Mouse (Mus musculus) small intestine, adult 2 months (tissue): Measurements from ENCODE around the gene Pkmyt1. TPM values are rescaled to one million over a fixed set of nuclear protein-coding genes. Genes with fewer than 3 reads are reported as not detected.
A peak's percentile ranks its signal among the peaks of the same experiment; 100 is the strongest.

ENCODE experiments used
- H3K27ac ChIP-seq: fragments of 200-500 bp; 2 replicates; pipeline ENCODE4 v1.5.1; 2012; ENCODE audit warnings: low read depth, low read length, control low read depth, inconsistent platforms; ENCODE audit not compliant: insufficient read depth
- H3K27me3 ChIP-seq: fragments of 200-500 bp; 2 replicates; pipeline ENCODE4 v1.6.1; 2012; ENCODE audit warnings: mild to moderate bottlenecking, moderate library complexity, low read length, inconsistent platforms; ENCODE audit not compliant: control insufficient read depth, insufficient read depth
- H3K36me3 ChIP-seq: fragments of 200-500 bp; 2 replicates; pipeline ENCODE4 v1.6.1; 2012; ENCODE audit warnings: mild to moderate bottlenecking, low read length, control low read depth, inconsistent platforms; ENCODE audit not compliant: control insufficient read depth, insufficient read depth
- H3K4me1 ChIP-seq: fragments of 200-500 bp; 2 replicates; pipeline ENCODE4 v1.6.1; 2012; ENCODE audit warnings: low read length, inconsistent platforms, mixed read lengths; ENCODE audit not compliant: control insufficient read depth, insufficient read depth, insufficient read length
- H3K4me3 ChIP-seq: fragments of 200-500 bp; 2 replicates; pipeline ENCODE4 v1.5.1; 2012; ENCODE audit warnings: low read depth, mild to moderate bottlenecking, control low read depth, inconsistent platforms, low read length, moderate library complexity
- CTCF ChIP-seq: fragments of 200-500 bp; IDR thresholded peaks from 2 replicates; pipeline ENCODE4 v1.5.1; 2012; ENCODE audit warnings: low read depth, mild to moderate bottlenecking, control low read depth, inconsistent platforms, low read length, moderate library complexity, mixed read lengths; ENCODE audit not compliant: insufficient replicate concordance, insufficient read length; ENCODE audit errors: extremely low read depth
- POLR2A ChIP-seq: fragments of 200-500 bp; IDR thresholded peaks from 2 replicates; pipeline ENCODE4 v1.6.1; 2012; ENCODE audit warnings: low read depth, mild to moderate bottlenecking, control low read depth, inconsistent platforms, low read length, moderate library complexity
- WGBS: fragments of 180-500 bp; shearing (Covaris S2); methylation state at CpG from one replicate; pipeline ENCODE4 v1.1.7; 2018; 5-methylcytosine and 5-hydroxymethylcytosine counted together
- polyA plus RNA-seq: library from polyadenylated mRNA; depleted of rRNA; stranded (reverse); fragments of >200 nt; gene quantifications from 2 replicates; pipeline ENCODE4 v1.2.3, GENCODE M21; 2012

Pkmyt1 gene
- polyA plus RNA-seq, 1 experiment = 42.3 TPM

- no peaks in the 10 kb centered on the region for H3K36me3 ChIP-seq
- H3K4me1 ChIP-seq = peaks cover 5% of the 10 kb centered on the region; the same call in 1 of the 2 replicates
- peaks cover 12% of the 10 kb centered on the region for H3K27me3 ChIP-seq
- TF ChIP-seq POLR2A = no peak; the same call in 1 of the 2 replicates
- TF ChIP-seq CTCF = peak; percentile 63; the same call in 1 of the 2 replicates
- WGBS = under 1% methylated on average over 28 of the region's 28 CpGs
- H3K27ac ChIP-seq = no peak overlapping the region
- H3K4me3 ChIP-seq = peak overlapping the region; percentile 80
Observed at GRCm38 (mm10) chr17:23700079-23700478, 26.1 kb upstream of the Pkmyt1 start.

- WGBS = 88% methylated on average over 9 of the region's 9 CpGs
Observed at GRCm38 (mm10) chr17:23703301-23703700, 22.8 kb upstream of the Pkmyt1 start.

GRCm38 (mm10) chr17:23704741-23705140, 21.4 kb upstream of the Pkmyt1 start:
- Histone ChIP-seq H3K36me3 (no peaks in the 10 kb centered on the region), H3K4me3 (no peak overlapping the region), H3K4me1 (0 out of 2 replicates have a peak, but pooled peaks cover 2% of the 10 kb centered on the region), H3K27me3 (peaks cover 6% of the 10 kb centered on the region; the same call in 1 of the 2 replicates), H3K27ac (no peak overlapping the region)
- 39% methylated on average over 7 of the region's 7 CpGs for WGBS
- no peak for TF ChIP-seq CTCF
- TF ChIP-seq POLR2A = no peak

More at GRCm38 (mm10) chr17:23703301-23703700, 22.8 kb upstream of the Pkmyt1 start:
- no peaks in the 10 kb centered on the region for H3K36me3 ChIP-seq
- no peak overlapping the region for H3K27ac ChIP-seq
- no peak overlapping the region for H3K4me3 ChIP-seq
- H3K4me1 ChIP-seq = peaks cover 5% of the 10 kb centered on the region; the same call in 1 of the 2 replicates
- TF ChIP-seq CTCF = no peak
- no peak for TF ChIP-seq POLR2A
- peaks cover 12% of the 10 kb centered on the region for H3K27me3 ChIP-seq

- H3K36me3 ChIP-seq = no peaks in the 10 kb centered on the region
- WGBS = 70% methylated on average over 7 of the region's 7 CpGs
- no peak overlapping the region for H3K27ac ChIP-seq
- H3K27me3 ChIP-seq = 0 out of 2 replicates have a peak, but pooled peaks cover 4% of the 10 kb centered on the region
- H3K4me3 ChIP-seq = no peak overlapping the region
- H3K4me1 ChIP-seq = no peaks in the 10 kb centered on the region
- TF ChIP-seq CTCF (no peak), POLR2A (no peak)
Observed at GRCm38 (mm10) chr17:23705525-23706104, 20.5 kb upstream of the Pkmyt1 start.

- Histone ChIP-seq H3K36me3 (no peaks in the 10 kb centered on the region), H3K4me1 (no peaks in the 10 kb centered on the region), H3K27me3 (0 out of 2 replicates have a peak, but pooled peaks cover under 1% of the 10 kb centered on the region), H3K4me3 (no peak overlapping the region), H3K27ac (no peak overlapping the region)
- TF ChIP-seq CTCF = peak; percentile 95
- TF ChIP-seq POLR2A = no peak
- WGBS = under 1% methylated on average over 3 of the region's 3 CpGs
Observed at GRCm38 (mm10) chr17:23706212-23706611, 19.9 kb upstream of the Pkmyt1 start.

GRCm38 (mm10) chr17:23717003-23717402, 9.1 kb upstream of the Pkmyt1 start:
- no peak overlapping the region for H3K27ac ChIP-seq
- TF ChIP-seq CTCF (no peak), POLR2A (no peak)
- no peaks in the 10 kb centered on the region for H3K27me3 ChIP-seq
- peaks cover 13% of the 10 kb centered on the region for H3K4me1 ChIP-seq
- 83% methylated on average over 2 of the region's 2 CpGs for WGBS
- no peaks in the 10 kb centered on the region for H3K36me3 ChIP-seq
- H3K4me3 ChIP-seq = no peak overlapping the region

- Histone ChIP-seq H3K27me3 (no peaks in the 10 kb centered on the region), H3K27ac (no peak overlapping the region), H3K4me3 (no peak overlapping the region), H3K4me1 (peaks cover 13% of the 10 kb centered on the region), H3K36me3 (no peaks in the 10 kb centered on the region)
- TF ChIP-seq CTCF = no peak
- TF ChIP-seq POLR2A = no peak
- WGBS = 83% methylated on average over 1 of the region's 1 CpGs
Observed at GRCm38 (mm10) chr17:23719455-23719854, 6.7 kb upstream of the Pkmyt1 start.
